Mouse (Mus musculus) neural tube, embryonic 14.5 days (tissue): ENCODE measurements around the gene Gria2. TPM values are rescaled to one million over a fixed set of nuclear protein-coding genes. Genes with fewer than 3 reads are reported as not detected.

ENCODE experiments used
- ATAC-seq: fragments of 200-750 bp; cut with Nextera tagmentation; 2 replicates; pipeline ENCODE4 v1.8.0; 2017; ENCODE audit warnings: low read depth, mild to moderate bottlenecking, moderate TSS enrichment, moderate library complexity
- H3K27ac ChIP-seq: fragments of 300-500 bp; sonication (generic); 2 replicates; pipeline ENCODE4 v1.5.1; 2014; ENCODE audit warnings: low read depth, mild to moderate bottlenecking, control low read depth, low read length, moderate library complexity, mixed read lengths
- H3K27me3 ChIP-seq: fragments of 300-500 bp; sonication (generic); 2 replicates; pipeline ENCODE4 v1.6.1; 2014; ENCODE audit warnings: low read length; ENCODE audit not compliant: control insufficient read depth, insufficient read depth
- H3K36me3 ChIP-seq: fragments of 300-500 bp; sonication (generic); 2 replicates; pipeline ENCODE4 v1.6.1; 2014; ENCODE audit warnings: low read length, mixed read lengths; ENCODE audit not compliant: control insufficient read depth, insufficient read depth
- H3K4me1 ChIP-seq: fragments of 300-500 bp; sonication (generic); 2 replicates; pipeline ENCODE4 v1.6.1; 2014; ENCODE audit warnings: low read length; ENCODE audit not compliant: control insufficient read depth, insufficient read depth
- H3K4me2 ChIP-seq: fragments of 300-500 bp; sonication (generic); 2 replicates; pipeline ENCODE4 v1.6.1; 2014; ENCODE audit warnings: mild to moderate bottlenecking, low read depth, low read length, control low read depth
- H3K4me3 ChIP-seq: fragments of 300-500 bp; sonication (generic); 2 replicates; pipeline ENCODE4 v1.5.1; 2014; ENCODE audit warnings: low read depth, low read length, control low read depth, mixed read lengths
- H3K9ac ChIP-seq: fragments of 300-500 bp; sonication (generic); replicated peaks from 2 replicates; pipeline ENCODE4 v1.6.1; 2014; ENCODE audit warnings: low read depth, mild to moderate bottlenecking, control low read depth, low read length, mixed read lengths
- H3K9me3 ChIP-seq: fragments of 300-500 bp; sonication (generic); 2 replicates; pipeline ENCODE4 v1.6.1; 2016; ENCODE audit warnings: low read length; ENCODE audit not compliant: control insufficient read depth
- WGBS: fragments of 180-500 bp; shearing (Covaris S2); extraction: QIAGEN DNeasy Blood & Tissue Kit; methylation state at CpG from one replicate; pipeline ENCODE4 v1.1.7; 2014; 5-methylcytosine and 5-hydroxymethylcytosine counted together
- polyA plus RNA-seq: library from polyadenylated mRNA; unstranded; fragments of >200 nt; fragmentation: Nextera tagmentation; extraction: Ambion mirVana; gene quantifications from 2 replicates; pipeline ENCODE4 v1.2.1, GENCODE M21; 2014

Gria2 gene
- polyA plus RNA-seq, 1 experiment from 2014 or later, result 293 TPM

- H3K36me3 ChIP-seq, result no peaks in the 10 kb centered on the region
- no peaks in the 10 kb centered on the region for H3K27me3 ChIP-seq
- no peaks in the 10 kb centered on the region for H3K9me3 ChIP-seq
- no peak overlapping the region for H3K27ac ChIP-seq
- 0 out of 2 replicates have a peak, but pooled peaks cover 3% of the 10 kb centered on the region for H3K4me1 ChIP-seq
- WGBS, result 78% methylated on average over 5 of the region's 5 CpGs
- no peak overlapping the region for H3K4me2 ChIP-seq
- no peak overlapping the region for H3K4me3 ChIP-seq
- no peak overlapping the region for H3K9ac ChIP-seq
- no peak for ATAC-seq
These were observed 33.0 kb downstream of the Gria2 start for GRCm38 (mm10) chr3:80769506-80770235.

GRCm38 (mm10) chr3:80758955-80759354 lies 43.7 kb downstream of the Gria2 start:
- H3K4me2 ChIP-seq, result no peak overlapping the region
- H3K27me3 ChIP-seq, result no peaks in the 10 kb centered on the region
- no peak overlapping the region for H3K4me3 ChIP-seq
- no peaks in the 10 kb centered on the region for H3K36me3 ChIP-seq
- H3K4me1 ChIP-seq, result no peaks in the 10 kb centered on the region
- 84% methylated on average over 4 of the region's 4 CpGs for WGBS
- H3K9me3 ChIP-seq, result no peaks in the 10 kb centered on the region
- no peak overlapping the region for H3K9ac ChIP-seq
- no peak overlapping the region for H3K27ac ChIP-seq
- no peak; the same call in 1 of the 2 replicates for ATAC-seq

- no peak overlapping the region for H3K27ac ChIP-seq
- H3K9ac ChIP-seq, result no peak overlapping the region
- H3K27me3 ChIP-seq, result no peaks in the 10 kb centered on the region
- no peak for ATAC-seq
- 65% methylated on average over 2 of the region's 2 CpGs for WGBS
- H3K36me3 ChIP-seq, result no peaks in the 10 kb centered on the region
- H3K4me3 ChIP-seq, result no peak overlapping the region
- H3K4me2 ChIP-seq, result no peak overlapping the region
- H3K9me3 ChIP-seq, result no peaks in the 10 kb centered on the region
- no peaks in the 10 kb centered on the region for H3K4me1 ChIP-seq
These were observed 44.3 kb downstream of the Gria2 start for GRCm38 (mm10) chr3:80758363-80758762.

DNA sequence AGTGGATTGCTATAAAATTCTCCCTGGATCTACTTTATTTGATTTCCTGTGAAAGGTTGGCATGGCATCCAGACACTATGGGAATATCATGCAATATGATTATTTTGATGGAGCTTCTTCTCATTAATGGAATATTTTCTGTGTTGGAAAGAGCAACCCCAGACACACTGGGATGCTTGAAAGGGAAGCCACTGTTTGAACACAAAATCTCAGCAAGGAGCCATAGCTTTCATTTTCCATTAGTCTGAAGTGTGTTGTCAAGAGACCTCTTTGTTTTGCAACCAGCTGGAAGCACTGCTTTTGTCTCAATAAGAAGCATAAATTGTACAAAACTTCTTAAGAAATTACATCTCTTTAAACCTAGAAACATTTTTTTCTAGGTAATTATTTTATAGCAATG lies 51.8 kb downstream of the Gria2 start:
- H3K9me3 ChIP-seq, result no peaks in the 10 kb centered on the region
- no peak overlapping the region for H3K4me3 ChIP-seq
- no peak overlapping the region for H3K9ac ChIP-seq
- no peak overlapping the region for H3K27ac ChIP-seq
- no peaks in the 10 kb centered on the region for H3K27me3 ChIP-seq
- H3K4me1 ChIP-seq, result no peaks in the 10 kb centered on the region
- H3K36me3 ChIP-seq, result no peaks in the 10 kb centered on the region
- H3K4me2 ChIP-seq, result no peak overlapping the region
- no peak for ATAC-seq

DNA sequence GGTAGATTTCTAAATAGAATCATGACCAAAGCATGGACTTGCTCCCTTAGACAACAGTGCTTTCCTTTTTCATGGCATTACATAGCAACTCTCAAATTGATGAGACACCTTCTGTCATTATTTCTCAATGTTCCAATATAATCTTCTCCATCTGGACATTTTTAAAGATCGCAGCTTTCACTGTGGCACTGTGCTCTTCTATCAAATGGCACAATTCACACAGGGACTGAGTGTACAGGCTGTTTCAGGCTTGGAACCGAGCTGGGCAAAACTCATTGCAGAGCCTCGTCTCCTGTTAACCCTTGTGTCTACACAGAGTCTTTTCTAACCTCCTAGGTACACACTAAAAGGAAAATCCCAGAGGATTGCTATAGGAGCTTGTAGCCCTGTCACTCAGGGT lies 77.4 kb downstream of the Gria2 start:
- no peaks in the 10 kb centered on the region for H3K4me1 ChIP-seq
- H3K27ac ChIP-seq, result no peak overlapping the region
- no peak overlapping the region for H3K9ac ChIP-seq
- H3K36me3 ChIP-seq, result no peaks in the 10 kb centered on the region
- no peaks in the 10 kb centered on the region for H3K9me3 ChIP-seq
- H3K4me2 ChIP-seq, result no peak overlapping the region
- H3K27me3 ChIP-seq, result no peaks in the 10 kb centered on the region
- ATAC-seq, result no peak
- no peak overlapping the region for H3K4me3 ChIP-seq
- WGBS, result 68% methylated on average over 3 of the region's 3 CpGs

DNA sequence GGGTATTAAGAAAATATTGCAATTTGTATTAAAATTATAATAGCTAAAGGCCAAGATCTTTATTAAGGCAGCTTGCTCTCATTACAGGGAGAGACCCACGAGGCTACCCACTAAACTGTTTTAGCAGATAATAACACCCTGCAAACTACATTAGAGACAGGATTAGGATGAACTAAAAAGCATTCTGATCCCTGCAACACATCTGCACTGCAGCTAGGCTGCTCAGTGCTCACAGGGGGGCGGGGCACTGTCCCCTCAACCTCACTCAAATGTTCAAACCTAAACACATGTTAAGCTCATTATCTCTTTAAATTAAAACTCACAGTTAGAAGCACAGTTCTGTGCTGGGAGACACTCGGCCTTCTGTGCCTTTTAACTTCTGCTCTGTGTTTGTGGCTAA lies 89.5 kb downstream of the Gria2 start:
- Histone ChIP-seq H3K9ac (no peak overlapping the region), H3K27ac (no peak overlapping the region), H3K36me3 (no peaks in the 10 kb centered on the region), H3K9me3 (no peaks in the 10 kb centered on the region), H3K4me1 (no peaks in the 10 kb centered on the region), H3K27me3 (no peaks in the 10 kb centered on the region), H3K4me2 (no peak overlapping the region), H3K4me3 (no peak overlapping the region)
- WGBS, result 54% methylated on average over 3 of the region's 3 CpGs
- ATAC-seq, result no peak

DNA sequence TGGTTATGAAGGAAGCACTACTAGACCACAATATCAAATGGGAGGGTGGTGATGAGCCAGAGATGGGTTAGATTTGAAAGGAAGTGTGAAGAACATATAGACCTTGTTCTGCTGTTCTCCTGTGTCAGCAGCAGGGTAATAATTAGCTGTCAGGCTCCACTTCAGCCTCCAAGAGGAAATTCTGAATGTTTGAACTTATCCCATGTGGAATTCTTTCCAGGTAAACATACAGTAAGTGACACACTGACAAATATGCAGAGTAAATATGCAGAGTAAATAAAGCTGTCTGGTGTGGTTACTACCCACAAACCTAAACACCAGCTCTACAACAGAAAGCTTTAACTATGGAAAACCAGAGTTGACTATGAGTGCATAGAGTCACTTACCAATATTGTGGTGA lies 93.6 kb downstream of the Gria2 start:
- no peak for ATAC-seq
- H3K36me3 ChIP-seq, result no peaks in the 10 kb centered on the region
- no peaks in the 10 kb centered on the region for H3K4me1 ChIP-seq
- H3K4me2 ChIP-seq, result no peak overlapping the region
- no peaks in the 10 kb centered on the region for H3K9me3 ChIP-seq
- no peak overlapping the region for H3K4me3 ChIP-seq
- H3K9ac ChIP-seq, result no peak overlapping the region
- no peaks in the 10 kb centered on the region for H3K27me3 ChIP-seq
- no peak overlapping the region for H3K27ac ChIP-seq

GRCm38 (mm10) chr3:80702173-80702572 lies 100.5 kb downstream of the Gria2 start:
- no peak for ATAC-seq
- Histone ChIP-seq H3K27me3 (no peaks in the 10 kb centered on the region), H3K36me3 (no peaks in the 10 kb centered on the region), H3K4me1 (no peaks in the 10 kb centered on the region), H3K9ac (no peak overlapping the region), H3K4me2 (no peak overlapping the region), H3K27ac (no peak overlapping the region), H3K4me3 (no peak overlapping the region), H3K9me3 (no peaks in the 10 kb centered on the region)
- 97% methylated on average over 3 of the region's 3 CpGs for WGBS

- Histone ChIP-seq H3K9ac (no peak overlapping the region), H3K36me3 (no peaks in the 10 kb centered on the region), H3K27me3 (no peaks in the 10 kb centered on the region), H3K4me1 (no peaks in the 10 kb centered on the region), H3K4me2 (no peak overlapping the region), H3K4me3 (no peak overlapping the region), H3K9me3 (no peaks in the 10 kb centered on the region), H3K27ac (no peak overlapping the region)
- WGBS, result 77% methylated on average over 4 of the region's 4 CpGs
- ATAC-seq, result no peak
These were observed 105.1 kb downstream of the Gria2 start for GRCm38 (mm10) chr3:80697523-80697922.
